Mouse (Mus musculus) adrenal gland, adult 10 weeks (tissue): ENCODE measurements around the gene Fmo4. TPM values are rescaled to one million over a fixed set of nuclear protein-coding genes. Genes with fewer than 3 reads are reported as not detected.

Experiments
- polyA plus RNA-seq: library from polyadenylated mRNA; stranded (reverse); fragments of 350-450 nt; fragmentation: Illumina TruSeq; extraction: RNeasy Lipid Tissue Mini Kit (QIAGEN cat#74804); gene quantifications from one replicate; pipeline ENCODE4 v1.2.3, GENCODE M21; 2014; ENCODE audit warnings: low read depth, low replicate concordance

The Fmo4 gene
- 3.1 TPM for polyA plus RNA-seq

DNA sequence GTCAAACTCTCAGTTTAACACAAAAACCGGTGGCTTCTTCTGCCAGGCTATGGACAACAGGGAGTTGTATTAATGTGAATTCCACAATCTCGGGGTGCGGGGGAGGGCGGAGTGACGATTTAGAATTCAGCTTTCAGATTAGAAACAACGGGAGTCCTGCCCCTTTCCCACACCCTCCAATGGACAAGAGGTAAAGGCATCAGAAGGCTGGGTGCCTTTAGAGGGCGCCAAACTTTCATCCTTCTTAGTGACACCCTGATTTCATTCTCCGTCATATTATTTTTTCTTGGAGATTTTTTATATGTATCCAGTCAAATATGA is at the start of gene Fmo4:
Gene Fmo4, minus strand, starts transcription at position 137 of the 321 bp plus-strand sequence.

Other genes starting within 250 kb of the Fmo4 start
- 164 TPM for gene Vamp4, start 243.5 kb downstream of the Fmo4 start, polyA plus RNA-seq
- gene Myoc, start 174.8 kb downstream of the Fmo4 start, polyA plus RNA-seq: 0.29 TPM
- gene Myocos, start 155.8 kb downstream of the Fmo4 start, polyA plus RNA-seq: not detected
- gene Prrc2c, start 73.4 kb downstream of the Fmo4 start, polyA plus RNA-seq: 92.4 TPM
- 789 TPM for gene Fmo1, start 52.6 kb upstream of the Fmo4 start, polyA plus RNA-seq
- gene Fmo2, start 84.8 kb upstream of the Fmo4 start, polyA plus RNA-seq: 115 TPM
- gene Fmo6, start 123.5 kb upstream of the Fmo4 start, polyA plus RNA-seq: not detected
- gene Fmo3, start 170.6 kb upstream of the Fmo4 start, polyA plus RNA-seq: 1.2 TPM